Mouse (Mus musculus) gastrocnemius, postnatal 4 days (tissue): ENCODE results near the gene Cntn1. TPM values are rescaled to one million over a fixed set of nuclear protein-coding genes. Genes with fewer than 3 reads are reported as not detected.
A peak's percentile ranks its signal among the peaks of the same experiment; 100 is the strongest.

Experiments used
- DNase-seq, 2 experiments: peaks; one replicate each; pipeline ENCODE4 v3.0.0; 2021 to 2022; ENCODE audit warnings: low spot score in 2 of 2, mixed read lengths in 2 of 2
- long read RNA-seq, 2 experiments: library from polyadenylated mRNA; stranded (forward); transcript quantifications; one replicate each; pipeline ENCODE4 v2.0.0; 2021
- total RNA-seq, 2 experiments: library from RNA; stranded (reverse); gene quantifications; 2 replicates each; pipeline ENCODE4 v1.2.3; 2021

Gene Cntn1
- 1 to 10 TPM in 1 of 2 experiments, under 1 TPM in 1; 0.66 to 1.2 TPM for total RNA-seq
- long read RNA-seq, experiment 1 = 0 reads
- long read RNA-seq, experiment 2 = 0 reads

DNA sequence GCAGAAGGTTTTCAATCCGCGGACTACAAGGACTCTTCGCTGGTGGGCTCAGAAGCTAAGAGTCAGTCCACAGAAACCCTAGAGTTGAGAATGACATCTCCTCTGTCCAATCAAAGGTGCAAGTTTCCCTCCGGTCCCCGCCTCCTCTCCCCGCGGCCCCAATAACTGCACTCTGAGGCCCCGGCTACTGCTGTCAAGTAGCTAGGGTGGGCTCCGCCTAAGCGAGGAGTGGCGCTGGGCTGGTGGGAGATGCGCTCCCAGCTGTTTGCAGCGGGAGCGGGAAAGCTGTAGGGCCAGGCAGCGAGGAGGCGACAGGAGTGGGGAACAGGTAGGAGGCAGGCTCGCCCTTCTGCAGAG lies at the start of gene Cntn1:
TSS of gene Cntn1 (plus strand) at position 170 of the 357 bp plus-strand sequence.
- peak; percentile 22 to 27 for DNase-seq

- DNase-seq = no peak
These were observed 49.5 kb upstream of the Cntn1 start for GRCm38 (mm10) chr15:92001431-92001830.

- DNase-seq = no peak
These were observed 38.5 kb upstream of the Cntn1 start for GRCm38 (mm10) chr15:92012165-92013083.

GRCm38 (mm10) chr15:92034111-92034510 lies 16.9 kb upstream of the Cntn1 start:
- DNase-seq = no peak

- no peak for DNase-seq
These were observed 8.4 kb upstream of the Cntn1 start for GRCm38 (mm10) chr15:92042538-92042937.

- DNase-seq = no peak
These were observed 4.9 kb upstream of the Cntn1 start for GRCm38 (mm10) chr15:92046042-92046441.

GRCm38 (mm10) chr15:92048031-92048430 lies 2.9 kb upstream of the Cntn1 start:
- DNase-seq = no peak

GRCm38 (mm10) chr15:92048531-92048930 lies 2.4 kb upstream of the Cntn1 start:
- no peak for DNase-seq

DNA sequence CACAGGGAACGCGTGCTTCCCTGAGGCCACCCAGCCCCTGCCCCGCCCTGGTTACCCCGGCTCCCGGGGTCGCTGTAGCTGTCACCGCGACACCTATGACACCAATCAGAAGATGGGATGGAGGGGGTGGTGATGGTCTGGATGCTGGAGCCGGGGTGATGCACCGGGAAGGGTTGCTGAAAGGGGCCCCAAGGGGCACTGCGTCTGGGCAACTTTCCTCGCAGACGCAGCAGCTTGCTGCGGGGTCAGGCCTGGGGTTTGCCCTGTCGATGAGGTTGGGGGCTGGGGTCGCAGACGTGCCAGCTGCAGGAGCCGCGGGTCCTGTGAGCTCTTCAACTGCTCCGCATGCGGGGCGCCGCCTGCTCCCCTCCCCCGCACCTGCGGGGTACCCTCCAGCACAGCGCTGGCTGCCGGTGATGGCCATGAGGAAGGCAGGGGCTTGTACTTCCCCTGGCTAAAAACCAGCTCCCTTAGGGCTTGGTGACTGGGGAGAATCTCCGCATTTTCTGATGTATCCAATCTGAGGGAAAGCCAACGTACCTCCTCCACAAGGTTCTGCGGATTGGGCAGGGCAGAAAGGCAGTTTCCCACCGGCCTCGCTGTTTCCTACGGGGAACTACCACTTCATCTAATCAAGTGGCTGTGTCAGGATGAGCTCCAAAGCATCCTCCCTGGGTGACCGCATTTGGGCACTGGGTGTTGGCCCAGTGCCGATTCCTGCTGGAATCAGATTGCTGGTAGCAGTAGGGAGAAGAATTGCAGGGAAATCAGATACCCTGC lies 578 bp downstream of the Cntn1 start:
- peak in 1 of 2 experiments; percentile 17 for DNase-seq

DNA sequence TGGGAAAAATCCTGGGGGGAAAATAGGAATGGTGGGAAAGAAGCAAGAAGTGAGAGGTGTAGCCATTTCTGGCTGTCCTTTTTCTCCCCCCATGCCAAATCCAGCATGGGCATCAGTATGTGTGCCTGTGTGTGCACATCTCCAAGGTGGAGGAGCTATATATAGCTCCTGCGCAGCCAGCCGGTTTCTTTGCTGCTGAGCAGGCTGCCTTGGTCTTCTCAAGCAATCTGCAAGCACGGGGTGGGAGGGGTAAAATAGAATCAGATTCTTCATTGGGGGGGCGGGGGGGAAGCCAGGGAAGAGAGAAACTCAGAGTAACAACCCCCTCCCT lies 1.1 kb downstream of the Cntn1 start:
- no peak for DNase-seq

DNA sequence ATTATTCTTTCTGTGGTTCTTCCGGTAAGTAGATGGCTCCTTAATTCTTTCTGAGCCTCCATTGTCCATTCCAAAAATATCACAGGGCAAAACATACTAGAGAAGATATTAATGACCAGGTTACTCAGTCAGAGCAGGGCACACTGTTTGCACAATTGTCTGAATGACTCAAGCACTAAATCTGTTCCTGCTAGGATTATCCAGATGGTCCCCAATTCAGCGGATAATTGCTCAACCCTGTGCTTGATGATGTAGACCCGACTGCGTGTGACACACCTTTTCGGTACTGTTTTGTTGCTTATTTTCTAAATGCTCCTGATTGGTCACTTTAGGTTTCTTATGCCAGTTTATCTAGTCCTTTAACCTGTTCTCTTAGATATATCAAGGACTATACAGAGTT lies 6.6 kb downstream of the Cntn1 start:
- DNase-seq = no peak

DNA sequence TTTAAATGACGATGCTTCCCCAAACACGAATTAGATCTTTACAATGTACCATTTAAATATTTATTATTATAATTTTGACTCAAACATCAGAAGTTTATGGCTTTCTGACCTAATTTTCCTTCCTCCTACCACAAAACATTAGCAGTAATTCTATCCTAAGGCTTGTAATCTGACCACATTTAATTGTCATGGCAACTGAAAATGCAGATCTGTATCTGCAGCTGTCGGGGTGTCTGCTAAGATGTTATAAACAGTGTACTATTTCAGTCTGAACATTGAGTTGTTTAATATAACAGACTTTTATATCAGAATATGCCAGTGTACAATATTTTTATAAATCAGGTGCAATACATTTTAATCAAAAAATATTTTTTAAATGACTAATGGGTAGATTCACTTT lies 10.0 kb downstream of the Cntn1 start:
- no peak for DNase-seq

DNA sequence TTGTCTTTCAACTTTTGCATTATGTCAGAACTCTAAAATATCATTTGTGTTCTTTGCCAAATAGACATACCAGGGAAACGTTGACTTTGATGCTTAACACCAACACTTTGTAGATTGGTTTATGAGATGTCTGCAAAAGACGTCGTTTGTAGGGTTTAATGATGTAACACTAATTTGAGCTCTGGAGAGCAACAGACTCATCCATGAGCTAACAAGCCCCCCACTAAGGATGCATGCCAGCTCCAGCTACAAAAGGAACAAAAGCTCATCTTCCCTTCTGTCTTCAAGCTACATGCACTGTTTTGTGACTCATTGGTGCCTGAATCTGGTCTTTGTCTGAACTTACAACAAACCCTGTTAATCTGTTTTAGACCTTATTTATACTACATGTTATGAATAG lies 28.5 kb downstream of the Cntn1 start:
- no peak for DNase-seq

DNA sequence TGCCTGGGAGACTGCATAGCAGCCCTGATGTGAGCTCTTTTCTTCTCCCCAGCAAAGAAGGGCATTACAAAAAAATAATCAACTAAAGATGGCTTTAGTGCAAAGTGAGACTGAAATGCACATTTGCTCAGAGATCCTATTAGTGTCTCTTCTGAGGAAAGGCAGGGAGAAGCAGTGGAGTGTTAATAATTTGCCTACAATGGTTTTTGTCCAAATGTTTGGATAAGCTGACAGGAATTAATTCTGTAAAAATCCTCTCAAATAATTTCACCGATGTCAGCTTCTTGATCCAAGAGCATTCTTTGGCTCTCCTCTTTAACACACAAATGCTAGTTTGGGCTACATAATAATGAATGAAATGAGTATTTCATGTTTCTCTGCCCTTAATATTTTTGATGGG lies 34.9 kb downstream of the Cntn1 start:
- DNase-seq = no peak

DNA sequence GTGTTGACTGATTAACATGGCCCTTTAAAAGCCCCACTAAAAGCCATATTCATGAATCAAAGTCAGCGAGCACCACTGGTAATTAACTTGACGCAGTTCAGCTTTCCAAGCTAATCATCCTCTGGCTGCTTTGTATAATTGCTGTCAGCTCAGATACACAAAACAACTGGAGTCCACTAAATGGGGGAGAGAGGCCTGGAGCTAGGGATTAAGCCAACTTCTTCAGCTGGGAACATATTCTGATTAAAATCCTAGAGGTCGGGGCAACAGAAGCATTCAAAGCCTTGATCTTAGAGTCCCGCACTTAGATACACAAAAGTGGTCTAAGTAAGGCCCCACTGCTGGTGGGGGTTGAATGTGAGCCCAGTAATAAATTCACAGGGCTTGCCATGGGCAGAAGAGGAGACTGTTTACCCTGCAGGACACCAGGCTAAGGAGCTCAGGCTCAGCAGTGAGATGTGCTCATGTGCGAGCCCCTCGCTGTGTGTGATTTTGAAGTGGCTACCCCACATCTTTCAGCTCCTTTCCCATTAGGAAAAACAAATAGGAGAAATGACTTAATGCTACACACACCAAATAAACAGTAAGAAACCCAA lies 36.8 kb downstream of the Cntn1 start:
- DNase-seq = no peak

GRCm38 (mm10) chr15:92090787-92091186 lies 39.8 kb downstream of the Cntn1 start:
- no peak for DNase-seq

- DNase-seq = no peak
These were observed 41.1 kb downstream of the Cntn1 start for GRCm38 (mm10) chr15:92092041-92092440.

DNA sequence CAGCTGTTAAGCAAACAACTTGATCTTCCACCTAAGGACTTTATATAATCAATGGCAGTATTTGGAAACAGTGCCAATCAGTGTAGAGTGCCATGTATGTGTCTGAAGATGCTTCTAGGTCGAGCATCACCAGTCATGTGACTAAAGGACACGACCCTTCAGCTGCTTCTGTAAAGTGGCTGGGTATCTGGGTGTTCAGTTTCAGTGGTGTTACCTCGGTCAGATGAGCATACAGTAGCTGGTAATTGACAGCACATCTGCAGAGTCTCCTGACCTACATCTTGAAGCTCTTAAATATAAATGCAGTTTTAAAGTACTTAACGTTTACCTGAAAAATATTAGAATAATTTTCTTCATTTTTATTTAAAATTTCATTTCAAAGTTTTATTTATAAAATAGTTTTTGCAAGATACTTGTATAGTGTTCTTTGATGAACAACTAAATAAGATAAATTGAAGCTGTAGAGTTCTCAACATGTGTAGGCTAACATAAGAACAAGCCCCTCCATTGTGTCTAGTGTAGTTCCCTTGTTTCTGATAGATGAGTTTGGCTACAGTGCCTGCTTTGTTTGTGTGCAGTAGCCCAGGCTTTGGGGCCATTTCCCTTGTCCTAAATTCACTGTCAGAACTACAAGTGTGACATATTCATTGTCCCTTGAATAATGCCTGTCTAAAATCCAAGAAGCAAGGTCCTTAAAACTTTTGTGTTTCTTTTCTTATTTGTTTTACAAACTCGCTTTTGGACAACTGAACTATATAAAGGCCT lies 48.6 kb downstream of the Cntn1 start:
- no peak for DNase-seq

DNA sequence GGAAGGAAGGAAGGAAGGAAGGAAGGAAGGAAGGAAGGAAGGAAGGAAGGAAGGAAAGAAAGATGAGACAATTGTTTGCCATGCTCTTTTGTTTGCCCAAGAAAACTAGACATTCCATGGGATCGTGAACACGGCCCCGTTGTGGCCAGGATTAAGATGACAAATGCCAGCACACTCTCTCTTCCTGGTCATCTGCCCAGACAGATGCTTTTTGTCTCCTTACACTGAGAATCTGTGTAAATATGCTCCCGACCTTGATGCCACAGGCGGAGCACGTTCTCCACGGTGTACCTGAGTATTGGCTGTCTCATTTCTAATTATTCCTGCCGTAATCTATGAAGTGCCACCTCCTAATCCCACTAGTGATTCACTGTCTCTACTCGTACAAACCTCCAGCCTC lies 51.0 kb downstream of the Cntn1 start:
- no peak for DNase-seq

DNA sequence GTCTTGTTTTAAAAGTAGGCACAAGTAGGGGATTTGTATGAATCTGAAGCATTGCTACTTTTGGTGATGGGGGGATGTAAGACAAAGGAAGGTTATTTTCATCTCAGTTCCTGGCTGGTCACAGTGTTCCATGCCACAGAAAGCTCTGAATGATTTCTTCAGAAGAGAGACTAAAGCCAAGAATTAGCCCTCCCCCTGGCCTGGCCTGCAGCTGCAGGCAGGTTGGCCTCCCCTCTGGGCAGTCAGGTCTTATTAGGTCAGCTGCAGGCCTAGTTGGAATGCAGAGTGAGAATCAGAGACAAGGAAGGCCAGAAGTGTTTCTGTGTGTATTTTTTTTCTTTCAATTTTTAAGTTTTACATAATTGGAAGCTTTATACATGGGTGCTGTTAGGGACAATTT lies 61.5 kb downstream of the Cntn1 start:
- no peak for DNase-seq

GRCm38 (mm10) chr15:92132936-92133335 lies 82.0 kb downstream of the Cntn1 start:
- no peak for DNase-seq
